Mouse (Mus musculus): Measurements from ENCODE around the gene Slfn3. TPM values are rescaled to one million over a fixed set of nuclear protein-coding genes. Genes with fewer than 3 reads are reported as not detected.
"Not testable (repeated sequence)": the region's sequence is repeated elsewhere in the genome, so short reads cannot be mapped to it uniquely, and the experiment has no call there.

Slfn3 gene
- polyA plus RNA-seq (2015; fragmentation: Nextera tagmentation; extraction: Ambion mirVana): 1.5 and 2.1 TPM in 2 replicates

DNA sequence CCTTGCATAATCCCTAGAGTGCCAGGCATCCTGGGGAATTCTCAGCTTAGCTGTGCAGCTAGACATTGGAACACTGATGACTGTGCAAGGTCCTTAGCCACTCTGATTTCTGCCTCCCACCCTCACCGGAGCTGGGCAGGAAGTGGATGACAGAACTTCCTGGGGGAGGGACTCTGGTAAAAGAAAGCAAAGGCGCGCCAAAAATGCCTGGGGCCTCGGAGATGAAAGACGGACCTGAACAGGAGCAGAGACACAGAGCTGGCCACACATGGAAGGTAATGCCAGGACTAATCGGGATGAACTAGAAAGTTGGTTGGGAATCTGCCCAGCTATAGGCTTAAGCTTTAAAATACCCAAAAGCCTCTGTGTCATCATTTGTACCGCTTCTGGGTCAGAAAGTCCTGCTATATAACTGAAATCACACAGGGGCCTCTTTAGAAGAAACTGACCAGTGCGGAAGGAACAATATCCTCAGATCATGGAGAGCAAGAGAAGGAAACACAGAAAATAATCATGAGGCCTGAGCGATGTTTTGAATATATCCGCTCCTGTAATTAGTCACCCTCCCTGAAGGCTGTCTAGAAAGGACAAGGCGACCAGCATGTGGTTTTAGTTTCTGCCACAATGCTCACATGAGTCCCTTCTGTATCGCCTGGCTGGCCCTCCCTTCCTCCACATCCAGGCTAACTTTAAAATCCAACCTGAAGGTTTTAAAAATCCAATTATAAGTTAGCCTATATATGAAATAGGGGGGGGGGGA, at the start of gene Slfn3:
TSS of gene Slfn3 (plus strand) at position 197 of the 760 bp plus-strand sequence.
- no peaks in the 10 kb centered on the region for H3K4me1 ChIP-seq
- H3K27ac ChIP-seq (replicated peaks): no peak within 1 kb of the TSS
- H3K4me2 ChIP-seq (replicated peaks): peak within 1 kb of the TSS; percentile 33
- H3K9me3 ChIP-seq (replicated peaks): no peaks in the 10 kb centered on the region
- WGBS: 43% methylated on average over 12 of the region's 12 CpGs
- H3K9ac ChIP-seq: 0 out of 2 replicates have a peak within 1 kb of the TSS, but pooled peaks have one; percentile 6
- H3K4me3 ChIP-seq (replicated peaks): peak within 1 kb of the TSS; percentile 29
- no peak for ATAC-seq (ENCODE audit: insufficient number of reproducible peaks, low FRiP score, low TSS enrichment, low read depth)
- H3K36me3 ChIP-seq: no peaks in the 10 kb centered on the region
- no peaks in the 10 kb centered on the region for H3K27me3 ChIP-seq

DNA sequence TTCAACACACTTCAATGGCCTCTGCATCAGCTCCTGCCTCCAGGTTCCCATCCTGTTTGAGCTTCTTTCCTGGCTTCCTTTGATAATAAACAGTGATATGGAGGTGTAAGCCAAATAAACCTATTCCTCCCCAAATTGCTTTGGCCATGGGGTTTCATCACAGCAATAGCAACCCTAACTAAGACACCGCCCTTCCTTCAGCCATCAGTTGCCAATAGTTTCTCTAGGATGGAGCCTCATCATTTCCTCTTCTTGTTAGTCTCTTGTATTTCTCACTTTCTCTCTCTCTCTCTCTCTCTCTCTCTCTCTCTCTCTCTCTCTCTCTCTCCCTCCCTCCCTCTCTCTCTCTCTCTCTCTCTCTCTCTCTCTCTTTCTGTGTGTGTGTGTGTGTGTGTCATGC, 42.2 kb upstream of the Slfn3 start:
- no CpG with 5 or more reads among the region's 1 CpGs for WGBS
- H3K27ac ChIP-seq (replicated peaks); H3K36me3 ChIP-seq; H3K9ac ChIP-seq; H3K27me3 ChIP-seq; H3K4me3 ChIP-seq (replicated peaks); ATAC-seq (ENCODE audit: insufficient number of reproducible peaks, low FRiP score, low TSS enrichment, low read depth); H3K4me1 ChIP-seq; H3K9me3 ChIP-seq (replicated peaks); H3K4me2 ChIP-seq (replicated peaks): not testable (repeated sequence)

DNA sequence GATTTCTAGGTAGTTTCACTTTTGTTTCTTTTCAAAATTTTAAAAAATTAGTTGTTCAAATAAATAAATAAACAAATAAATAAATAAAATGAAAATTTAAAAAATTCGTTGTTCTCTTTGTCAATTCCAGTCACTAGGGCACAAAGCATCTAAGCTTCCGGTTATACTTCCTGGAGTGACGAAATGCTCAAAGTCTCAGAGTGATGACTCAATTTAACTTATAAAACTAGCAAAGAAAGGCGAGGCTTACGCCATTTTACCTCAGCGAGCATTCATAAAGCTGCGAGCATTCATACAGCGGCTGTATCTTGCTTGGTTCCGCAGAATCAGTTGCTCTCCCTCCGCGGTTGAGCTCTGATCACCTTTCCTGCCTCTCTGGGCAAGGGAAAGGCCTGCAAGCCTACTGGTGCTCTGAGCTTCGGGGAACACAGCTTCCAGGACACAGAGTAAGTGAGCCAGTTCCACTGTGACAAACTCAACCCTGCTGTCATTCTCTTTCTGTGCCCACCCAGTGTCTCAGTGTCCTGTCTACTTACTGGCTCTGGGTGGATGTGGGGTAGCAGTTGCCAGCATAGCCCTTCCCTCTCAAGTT, 16.1 kb upstream of the Slfn3 start, which contains the start of gene Slfn4:
TSS of gene Slfn4 (plus strand) at position 239 of the 592 bp plus-strand sequence.
- no peak within 1 kb of the TSS for H3K27ac ChIP-seq (replicated peaks)
- no peak within 1 kb of the TSS for H3K4me3 ChIP-seq (replicated peaks)
- H3K27me3 ChIP-seq: no peaks in the 10 kb centered on the region
- no peaks in the 10 kb centered on the region for H3K36me3 ChIP-seq
- H3K9ac ChIP-seq: no peak within 1 kb of the TSS
- no peak for ATAC-seq (ENCODE audit: insufficient number of reproducible peaks, low FRiP score, low TSS enrichment, low read depth)
- 85% methylated on average over 12 of the region's 12 CpGs for WGBS
- no peaks in the 10 kb centered on the region for H3K4me1 ChIP-seq
- H3K9me3 ChIP-seq (replicated peaks): no peaks in the 10 kb centered on the region
- H3K4me2 ChIP-seq (replicated peaks): no peak within 1 kb of the TSS

DNA sequence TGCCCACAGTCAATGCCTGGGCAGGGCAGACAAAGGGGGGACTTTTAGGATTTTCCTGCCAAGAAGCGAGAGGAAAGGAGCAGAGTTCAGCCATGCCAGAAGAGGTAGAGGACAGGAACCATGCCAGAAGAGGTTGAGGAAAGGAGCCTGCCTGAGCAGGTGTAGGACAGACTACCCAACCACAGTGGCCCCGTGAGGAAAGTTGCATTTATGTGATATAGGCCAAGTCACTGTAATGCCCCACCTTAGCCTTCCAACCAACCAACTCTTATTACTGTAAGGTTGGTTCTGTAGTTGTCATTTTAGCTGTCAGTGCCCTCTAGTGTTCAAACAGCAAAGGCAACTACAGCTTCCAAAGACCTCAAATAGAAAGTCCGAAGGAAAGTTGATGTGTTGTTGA, 871 bp downstream of the Slfn3 start:
- ATAC-seq (ENCODE audit: insufficient number of reproducible peaks, low FRiP score, low TSS enrichment, low read depth): peak; percentile 47; the same call in 1 of the 2 replicates
- 52% methylated on average over 3 of the region's 3 CpGs for WGBS
- H3K36me3 ChIP-seq: no peaks in the 10 kb centered on the region
- no peaks in the 10 kb centered on the region for H3K9me3 ChIP-seq (replicated peaks)
- no peak overlapping the region for H3K4me3 ChIP-seq (replicated peaks)
- H3K27ac ChIP-seq (replicated peaks): no peak overlapping the region
- H3K27me3 ChIP-seq: no peaks in the 10 kb centered on the region
- no peak overlapping the region for H3K9ac ChIP-seq
- H3K4me2 ChIP-seq (replicated peaks): peak overlapping the region; percentile 33
- no peaks in the 10 kb centered on the region for H3K4me1 ChIP-seq

DNA sequence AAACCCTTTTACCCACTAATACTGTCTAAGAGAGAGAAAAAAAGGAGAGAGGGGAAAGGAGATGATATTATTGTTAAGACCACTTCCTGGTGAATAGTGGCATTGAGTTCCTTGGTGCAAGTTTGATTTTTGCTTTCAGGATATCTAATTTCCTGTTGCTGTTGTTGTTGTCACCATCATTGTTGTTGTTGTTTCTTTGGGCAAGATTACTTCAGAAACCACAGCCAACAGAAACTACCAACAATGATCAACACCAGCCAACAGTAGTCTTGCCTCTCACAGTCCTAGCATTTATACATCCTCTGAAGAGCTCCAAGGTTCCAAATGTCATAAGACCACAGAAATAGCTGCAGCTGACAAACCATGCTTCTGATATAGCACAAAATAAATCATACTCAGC, 13.9 kb downstream of the Slfn3 start:
- no peak overlapping the region for H3K4me3 ChIP-seq (replicated peaks)
- H3K36me3 ChIP-seq: no peaks in the 10 kb centered on the region
- no peaks in the 10 kb centered on the region for H3K27me3 ChIP-seq
- no peaks in the 10 kb centered on the region for H3K4me1 ChIP-seq
- no peak overlapping the region for H3K27ac ChIP-seq (replicated peaks)
- no peak overlapping the region for H3K4me2 ChIP-seq (replicated peaks)
- no peak overlapping the region for H3K9ac ChIP-seq
- no peaks in the 10 kb centered on the region for H3K9me3 ChIP-seq (replicated peaks)
- ATAC-seq (ENCODE audit: insufficient number of reproducible peaks, low FRiP score, low TSS enrichment, low read depth): no peak

DNA sequence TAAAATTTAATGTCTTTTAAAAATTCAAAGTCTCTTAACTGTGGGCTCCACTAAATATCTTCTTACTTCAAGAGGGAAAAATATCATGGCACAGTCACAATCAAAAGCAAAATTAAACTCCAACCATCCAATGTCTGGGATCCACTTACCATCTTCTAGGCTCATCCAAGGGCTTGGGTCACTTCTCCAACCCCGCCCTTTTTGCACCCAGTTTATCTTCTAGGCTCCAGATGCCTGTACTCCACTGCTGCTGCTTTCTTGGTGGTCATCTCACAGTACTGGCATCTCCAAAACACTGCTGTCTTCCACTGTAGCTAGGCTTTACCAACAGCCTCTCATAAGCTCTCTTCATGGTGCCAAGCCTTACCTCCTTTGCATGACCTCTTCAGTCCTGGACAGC, 25.0 kb downstream of the Slfn3 start:
- Histone ChIP-seq H3K4me1 (no peaks in the 10 kb centered on the region), H3K4me2 (replicated peaks) (no peak overlapping the region), H3K4me3 (replicated peaks) (no peak overlapping the region), H3K9me3 (replicated peaks) (no peaks in the 10 kb centered on the region), H3K27ac (replicated peaks) (no peak overlapping the region), H3K36me3 (no peaks in the 10 kb centered on the region), H3K9ac (no peak overlapping the region), H3K27me3 (no peaks in the 10 kb centered on the region)
- 78% methylated on average over 1 of the region's 1 CpGs for WGBS
- ATAC-seq (ENCODE audit: insufficient number of reproducible peaks, low FRiP score, low TSS enrichment, low read depth): no peak

DNA sequence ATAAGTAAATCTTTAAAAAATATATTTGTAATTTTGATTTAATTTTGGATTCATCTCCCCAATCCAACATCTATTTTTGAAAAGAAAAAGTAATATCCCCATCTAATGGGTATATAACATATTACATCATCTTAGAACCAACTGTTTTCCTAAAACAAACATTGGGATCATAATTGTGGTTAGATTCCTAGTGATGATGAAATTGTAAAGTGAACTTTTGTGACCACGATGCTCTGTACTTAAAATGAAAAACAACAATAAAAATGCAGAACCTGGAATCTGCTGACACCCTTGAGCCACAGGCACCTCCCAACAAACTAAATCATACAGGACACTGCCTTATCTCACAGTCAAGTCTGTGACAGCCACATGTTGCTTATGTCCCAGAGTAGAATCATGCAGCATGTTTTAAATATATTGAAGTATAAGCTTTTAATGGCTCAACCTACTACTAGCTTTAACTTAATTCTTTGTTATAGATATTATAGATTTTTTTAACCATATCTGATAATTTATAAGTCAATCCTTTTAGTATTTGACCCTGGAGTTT, 30.3 kb downstream of the Slfn3 start:
- H3K4me3 ChIP-seq (replicated peaks): no peak overlapping the region
- H3K36me3 ChIP-seq: no peaks in the 10 kb centered on the region
- H3K27me3 ChIP-seq: no peaks in the 10 kb centered on the region
- H3K9me3 ChIP-seq (replicated peaks): no peaks in the 10 kb centered on the region
- no peak overlapping the region for H3K4me2 ChIP-seq (replicated peaks)
- H3K9ac ChIP-seq: no peak overlapping the region
- no peak for ATAC-seq (ENCODE audit: insufficient number of reproducible peaks, low FRiP score, low TSS enrichment, low read depth)
- no peak overlapping the region for H3K27ac ChIP-seq (replicated peaks)
- 78% methylated on average over 1 of the region's 1 CpGs for WGBS
- H3K4me1 ChIP-seq: no peaks in the 10 kb centered on the region

DNA sequence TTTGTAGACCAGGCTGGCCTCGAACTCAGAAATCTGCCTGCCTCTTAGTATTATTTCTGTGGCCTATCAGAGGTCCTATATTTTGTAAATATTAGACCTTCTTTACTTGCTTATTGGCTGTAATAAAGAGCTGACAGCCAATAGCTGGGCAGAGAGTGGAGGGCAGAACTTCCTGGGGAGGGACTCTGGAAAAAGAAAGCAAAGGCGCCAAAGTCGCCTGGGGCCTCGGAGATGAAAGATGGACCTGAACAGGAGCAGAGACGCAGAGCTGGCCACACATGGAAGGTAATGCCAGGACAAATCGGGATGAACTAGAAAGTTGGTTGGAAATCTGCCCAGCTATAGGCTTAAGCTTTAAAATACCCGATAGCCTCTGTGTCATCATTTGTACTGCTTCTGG, 32.2 kb downstream of the Slfn3 start:
- Histone ChIP-seq H3K9ac (no peak overlapping the region), H3K4me3 (replicated peaks) (no peak overlapping the region), H3K9me3 (replicated peaks) (no peaks in the 10 kb centered on the region), H3K36me3 (no peaks in the 10 kb centered on the region), H3K4me1 (no peaks in the 10 kb centered on the region), H3K4me2 (replicated peaks) (no peak overlapping the region), H3K27ac (replicated peaks) (no peak overlapping the region), H3K27me3 (no peaks in the 10 kb centered on the region)
- WGBS: 81% methylated on average over 7 of the region's 7 CpGs
- no peak for ATAC-seq (ENCODE audit: insufficient number of reproducible peaks, low FRiP score, low TSS enrichment, low read depth)

DNA sequence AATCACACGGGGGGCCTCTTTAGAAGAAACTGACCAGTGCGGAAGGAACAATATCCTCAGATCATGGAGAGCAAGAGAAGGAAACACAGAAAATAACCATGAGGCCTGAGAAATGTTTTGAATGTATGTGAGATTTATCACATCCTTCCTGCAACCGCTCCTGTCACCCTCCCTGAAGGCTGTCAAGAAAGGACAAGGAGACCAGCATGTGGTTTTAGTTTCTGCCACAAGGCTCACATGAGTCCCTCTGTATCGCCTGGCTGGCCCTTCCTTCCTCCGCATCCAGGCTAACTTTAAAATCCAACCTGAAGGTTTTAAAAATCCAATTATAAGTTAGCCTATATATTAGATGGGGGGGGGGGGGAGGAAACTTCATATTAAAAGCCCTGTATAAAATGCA, 32.7 kb downstream of the Slfn3 start:
- WGBS: 61% methylated on average over 5 of the region's 5 CpGs
- not testable (repeated sequence) for H3K27ac ChIP-seq (replicated peaks); H3K9me3 ChIP-seq (replicated peaks); H3K9ac ChIP-seq; ATAC-seq (ENCODE audit: insufficient number of reproducible peaks, low FRiP score, low TSS enrichment, low read depth); H3K4me3 ChIP-seq (replicated peaks); H3K4me2 ChIP-seq (replicated peaks); H3K36me3 ChIP-seq; H3K27me3 ChIP-seq; H3K4me1 ChIP-seq

DNA sequence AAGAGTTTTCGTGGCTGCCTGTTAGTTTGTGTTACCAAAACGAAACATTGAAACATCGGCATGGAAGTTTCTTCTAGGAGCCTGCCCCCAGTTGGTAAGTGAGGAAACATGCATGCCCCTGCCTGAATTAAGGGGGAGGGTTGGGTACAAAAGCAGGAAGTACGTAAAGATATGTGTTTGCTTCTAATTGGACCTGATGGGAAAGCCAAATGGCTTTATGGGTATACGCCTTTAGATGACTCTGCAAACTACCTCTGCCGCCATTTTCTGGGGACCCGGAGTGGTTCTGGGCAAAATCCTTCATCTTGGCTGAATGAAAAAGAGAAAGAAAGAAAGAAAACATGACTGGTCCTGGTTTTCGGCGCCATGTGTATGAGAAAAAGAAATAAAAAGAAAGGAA, 33.1 kb downstream of the Slfn3 start:
- H3K9me3 ChIP-seq (replicated peaks): no peaks in the 10 kb centered on the region
- H3K4me2 ChIP-seq (replicated peaks): no peak overlapping the region
- no peaks in the 10 kb centered on the region for H3K36me3 ChIP-seq
- 84% methylated on average over 9 of the region's 9 CpGs for WGBS
- H3K27me3 ChIP-seq: no peaks in the 10 kb centered on the region
- ATAC-seq (ENCODE audit: insufficient number of reproducible peaks, low FRiP score, low TSS enrichment, low read depth): no peak
- H3K4me1 ChIP-seq: no peaks in the 10 kb centered on the region
- no peak overlapping the region for H3K27ac ChIP-seq (replicated peaks)
- no peak overlapping the region for H3K9ac ChIP-seq
- H3K4me3 ChIP-seq (replicated peaks): no peak overlapping the region

DNA sequence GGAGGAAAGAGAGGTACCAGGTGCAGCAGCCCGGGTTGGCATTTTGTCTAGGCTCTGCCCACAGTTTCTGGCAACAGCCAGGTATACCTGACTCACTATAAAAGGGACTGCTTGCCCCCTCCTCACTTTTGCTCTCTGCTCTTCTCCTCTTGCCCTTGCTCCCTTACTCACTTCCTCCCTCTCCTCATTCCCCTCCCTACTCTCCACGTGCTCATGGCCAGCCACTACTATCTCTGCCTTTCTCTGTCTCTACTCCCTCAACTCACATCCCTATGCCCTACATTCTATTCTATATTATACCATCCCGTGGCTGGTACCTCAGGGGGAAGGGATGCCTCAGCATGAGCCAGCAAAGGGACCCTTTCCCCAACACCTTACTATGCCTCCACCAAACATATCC, 33.6 kb downstream of the Slfn3 start:
- Histone ChIP-seq H3K4me2 (replicated peaks) (no peak overlapping the region), H3K27ac (replicated peaks) (no peak overlapping the region), H3K9me3 (replicated peaks) (no peaks in the 10 kb centered on the region), H3K4me3 (replicated peaks) (no peak overlapping the region), H3K9ac (no peak overlapping the region), H3K27me3 (no peaks in the 10 kb centered on the region), H3K36me3 (no peaks in the 10 kb centered on the region), H3K4me1 (no peaks in the 10 kb centered on the region)
- 67% methylated on average over 3 of the region's 3 CpGs for WGBS
- no peak for ATAC-seq (ENCODE audit: insufficient number of reproducible peaks, low FRiP score, low TSS enrichment, low read depth)

Data from embryonic facial prominence, embryonic 15.5 days (tissue).